ENCODE assay signal across 22 mouse cellular contexts in genomic region chr1:188354726-188355125, GRCm38 (mm10).
DNase-seq lines count a peak whose midpoint lies in the region; ATAC-seq and TF ChIP-seq lines count a peak whose summit lies in the region.
"Had no signal": no experiment of that assay in that cellular context is flagged by ENCODE, and none has a peak within 500 bp of the region (broad histone marks: within the 10 kb centered on the region; RNA-seq: fewer than 3 reads in every experiment).

No protein-coding gene starts in this region.

- H3K4me3 ChIP-seq in layer of hippocampus, adult 2 months: no peak overlapping the region
- H3K4me3 ChIP-seq: forebrain, embryonic 12.5 days; heart, embryonic 15.5 days; limb, embryonic 10.5 days; midbrain, embryonic 12.5 days had no signal

- intact Hi-C loops in left cerebral cortex, postnatal 14 days (cut with DNase I): no loop called here

- no peak overlapping the region for H3K27ac ChIP-seq in layer of hippocampus, adult 2 months
- H3K27ac ChIP-seq: forebrain, embryonic 12.5 days; heart, embryonic 15.5 days; hindbrain, embryonic 14.5 days; kidney, postnatal 0 days; limb, embryonic 10.5 days; midbrain, embryonic 12.5 days had no signal

- peak; percentile 23 to 41 for DNase-seq in cerebellum, postnatal 10 days
- DNase-seq in cerebellum, adult 18-20 months: no peak
- peak; percentile 81 for DNase-seq in 416B (ENCODE audit: low read depth)
- peak; percentile 5 for DNase-seq in adrenal gland, postnatal 25 days
- no peak for DNase-seq in left cerebral cortex, postnatal 14 days (ENCODE audit: low spot score in 2 of 2)
- no peak for DNase-seq in testis, postnatal 14 days (ENCODE audit: low spot score)
- no peak for DNase-seq in layer of hippocampus, adult 2 months (ENCODE audit: low spot score in 2 of 2)
- DNase-seq: gastrocnemius, postnatal 36 days; heart, postnatal 36 days; kidney, adult 2 months; liver; right cerebral cortex, postnatal 14 days; thymus, postnatal 36 days had no signal

- ATAC-seq in granulocyte monocyte progenitor cell, adult 5-6 weeks (replicated peaks; ENCODE audit: poor library complexity, severe bottlenecking): peak; percentile 40; the same call in 1 of the 2 replicates
- ATAC-seq: inflammation-experienced regulatory T-cells, adult 6 months; lung, postnatal 0 days had no signal

- TF ChIP-seq CTCF in layer of hippocampus, adult 2 months (conservative IDR thresholded peaks at IDR 0.05): no peak

Comparison
In these comparisons a context has a peak if more than half of its experiments do, and no peak if none do; other contexts are left out.
1. DNase-seq: peak in cerebellum, postnatal 10 days (2 of 2), 416B (single experiment) and adrenal gland, postnatal 25 days (single experiment); none in cerebellum, adult 18-20 months (0 of 2), left cerebral cortex, postnatal 14 days (0 of 2), testis, postnatal 14 days (single experiment) and layer of hippocampus, adult 2 months (0 of 2).